Mouse (Mus musculus) bone marrow macrophage, adult 2 months (primary cell): ENCODE results near the gene Palld. TPM values are rescaled to one million over a fixed set of nuclear protein-coding genes. Genes with fewer than 3 reads are reported as not detected.

ENCODE experiments used
- H3K27ac ChIP-seq: 2 replicates; pipeline ENCODE4 v1.5.1; 2012; ENCODE audit warnings: low read depth, low read length; ENCODE audit not compliant: insufficient read depth
- H3K4me1 ChIP-seq: 2 replicates; pipeline ENCODE4 v1.6.1; 2012; ENCODE audit warnings: low read length; ENCODE audit not compliant: control insufficient read depth, insufficient read depth
- H3K4me3 ChIP-seq: 2 replicates; pipeline ENCODE4 v1.5.1; 2012; ENCODE audit warnings: mild to moderate bottlenecking, low read length, moderate library complexity; ENCODE audit not compliant: insufficient read depth
- CTCF ChIP-seq: IDR thresholded peaks from 2 replicates; pipeline ENCODE4 v1.5.1; 2012; ENCODE audit warnings: low read depth, mild to moderate bottlenecking, low read length, moderate library complexity
- POLR2A ChIP-seq: IDR thresholded peaks from 2 replicates; pipeline ENCODE4 v1.6.1; 2012; ENCODE audit warnings: mild to moderate bottlenecking, low read depth, low read length, borderline replicate concordance
- polyA plus RNA-seq: library from polyadenylated mRNA; stranded (reverse); fragments of >200 nt; gene quantifications from 2 replicates; pipeline ENCODE4 v1.2.4, GENCODE M21; 2012; ENCODE audit not compliant: missing spikeins, insufficient read depth, insufficient read length

Gene Palld
- polyA plus RNA-seq, 1 experiment = 6.4 TPM

DNA sequence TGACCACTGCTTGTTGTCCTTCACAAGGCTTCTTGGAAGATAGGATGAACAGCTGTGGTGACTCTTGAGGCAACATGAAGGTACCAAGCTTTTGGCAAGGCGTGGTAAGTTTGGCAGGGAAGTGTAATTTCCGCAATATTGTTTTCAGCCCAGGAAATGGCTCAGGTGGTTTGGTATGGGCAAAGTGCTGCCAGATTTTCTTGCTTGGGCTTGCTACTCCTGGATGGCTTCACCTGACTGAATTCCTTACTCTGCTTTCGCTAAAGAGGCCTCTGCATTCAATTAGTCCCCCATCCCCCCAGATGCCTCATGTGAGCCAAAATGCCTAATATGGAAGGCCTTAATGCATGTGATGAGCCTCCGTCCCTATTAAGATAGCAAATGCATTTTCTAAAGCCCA lies 322.7 kb downstream of the Palld start:
- TF ChIP-seq CTCF = no peak
- no peak for TF ChIP-seq POLR2A
- Histone ChIP-seq H3K4me1 (peaks cover 21% of the 10 kb centered on the region), H3K27ac (no peak overlapping the region), H3K4me3 (no peak overlapping the region)

DNA sequence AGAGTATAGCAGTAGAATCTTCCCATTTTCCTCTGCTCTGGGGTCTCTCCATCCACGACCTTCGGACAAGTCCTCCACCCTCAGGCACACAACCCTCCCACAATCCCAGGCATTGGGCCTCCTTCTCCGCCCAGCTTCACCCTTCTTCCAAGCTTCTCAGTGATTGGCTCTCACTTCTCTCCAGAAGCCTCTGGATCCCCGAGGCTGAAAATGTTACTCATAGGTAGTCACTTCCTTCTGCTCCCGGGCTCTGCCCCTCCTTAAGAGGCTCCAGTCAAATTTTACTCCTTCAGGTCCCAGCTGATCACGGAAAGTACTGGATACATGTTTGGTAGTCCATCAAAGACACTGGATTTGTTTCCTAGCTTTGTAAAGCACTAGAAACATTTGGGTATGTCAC lies 323.7 kb downstream of the Palld start:
- Histone ChIP-seq H3K4me3 (no peak overlapping the region), H3K4me1 (peaks cover 15% of the 10 kb centered on the region), H3K27ac (no peak overlapping the region)
- no peak for TF ChIP-seq CTCF
- no peak for TF ChIP-seq POLR2A

DNA sequence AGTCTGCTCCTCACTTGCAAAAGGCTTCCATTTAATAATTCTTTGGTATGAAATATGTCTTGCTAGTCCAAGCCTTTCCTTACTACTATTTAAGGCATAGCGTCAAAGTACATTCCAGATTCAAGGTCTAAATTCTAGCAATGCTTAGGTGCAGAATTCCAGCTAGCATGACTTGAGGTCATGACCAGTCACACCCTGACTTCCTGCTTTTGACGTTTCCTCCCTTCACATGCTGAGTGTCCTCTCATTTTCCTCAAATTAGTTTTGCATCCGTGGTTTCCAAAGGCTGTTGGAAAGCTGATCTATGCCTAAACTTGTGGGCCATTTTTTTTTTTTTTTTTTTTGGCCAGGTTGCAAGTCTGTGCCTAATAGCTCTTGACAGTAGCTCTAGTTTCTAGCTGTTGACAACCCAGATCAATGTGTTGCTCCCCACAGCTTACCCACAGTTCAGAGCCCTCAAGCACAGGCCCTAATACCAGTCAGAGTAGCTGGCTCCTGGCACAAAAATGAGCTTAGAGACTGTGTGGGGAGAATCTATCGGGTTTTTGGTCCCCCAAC lies 327.3 kb downstream of the Palld start:
- Histone ChIP-seq H3K4me1 (peaks cover 15% of the 10 kb centered on the region), H3K4me3 (no peak overlapping the region), H3K27ac (no peak overlapping the region)
- no peak for TF ChIP-seq POLR2A
- TF ChIP-seq CTCF = no peak

DNA sequence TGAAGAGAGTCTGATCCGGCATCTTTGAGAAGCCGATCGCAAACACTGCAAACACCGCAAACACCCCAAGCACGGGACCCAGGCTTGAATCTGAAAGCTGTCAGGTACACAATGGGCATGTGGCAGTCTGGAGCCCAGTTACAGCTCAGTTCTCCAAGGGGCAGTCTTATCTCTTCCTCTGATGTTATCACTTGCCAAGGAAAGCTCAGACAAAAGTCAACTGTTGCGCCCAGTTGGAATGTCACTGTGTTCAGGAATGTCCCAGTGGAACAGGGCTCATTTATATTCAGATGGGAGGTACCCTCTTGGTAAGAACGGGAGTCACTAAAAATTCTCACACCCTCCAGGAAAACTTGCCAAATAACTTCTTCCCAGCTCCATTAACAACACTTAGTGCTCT lies 328.0 kb downstream of the Palld start:
- no peak for TF ChIP-seq POLR2A
- no peak for TF ChIP-seq CTCF
- peaks cover 15% of the 10 kb centered on the region for H3K4me1 ChIP-seq
- H3K27ac ChIP-seq = no peak overlapping the region
- no peak overlapping the region for H3K4me3 ChIP-seq

DNA sequence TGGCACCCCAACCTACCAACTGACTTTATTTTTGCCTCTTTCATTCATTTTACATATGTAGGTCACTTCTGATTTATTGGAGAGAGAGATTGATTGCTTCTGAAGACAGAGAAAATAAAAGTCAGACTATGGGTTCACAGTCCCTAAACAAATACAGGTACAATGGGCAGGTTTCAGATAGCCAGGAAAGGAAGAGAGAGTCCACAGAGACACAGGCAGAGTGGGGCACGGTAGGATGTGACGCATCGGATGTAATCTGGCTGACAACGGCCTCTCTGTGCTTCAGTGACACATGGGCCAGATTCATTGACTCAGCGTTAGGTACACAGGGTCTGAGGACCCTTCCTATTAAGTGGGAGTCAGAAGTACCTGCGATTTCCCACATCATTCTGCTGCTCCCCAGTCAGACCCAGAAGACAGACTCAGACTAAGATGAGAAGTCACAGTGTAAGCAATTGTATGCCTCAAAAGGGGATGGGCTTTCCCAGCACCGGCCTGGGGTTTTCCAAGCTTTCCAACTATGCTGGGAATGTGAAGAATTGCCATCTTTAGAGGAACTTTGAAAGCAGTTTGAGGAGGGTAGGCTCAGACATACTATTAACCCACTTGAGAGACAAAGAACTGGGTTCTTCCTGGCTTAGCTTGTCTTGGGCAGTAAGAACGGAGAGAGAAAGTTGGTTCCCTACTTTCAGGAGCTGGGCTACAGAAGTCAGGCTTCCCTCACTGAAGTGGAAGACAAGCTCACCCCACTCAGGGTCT lies 329.1 kb downstream of the Palld start:
- Histone ChIP-seq H3K27ac (no peak overlapping the region), H3K4me3 (no peak overlapping the region), H3K4me1 (peaks cover 11% of the 10 kb centered on the region)
- TF ChIP-seq POLR2A (no peak), CTCF (no peak)

DNA sequence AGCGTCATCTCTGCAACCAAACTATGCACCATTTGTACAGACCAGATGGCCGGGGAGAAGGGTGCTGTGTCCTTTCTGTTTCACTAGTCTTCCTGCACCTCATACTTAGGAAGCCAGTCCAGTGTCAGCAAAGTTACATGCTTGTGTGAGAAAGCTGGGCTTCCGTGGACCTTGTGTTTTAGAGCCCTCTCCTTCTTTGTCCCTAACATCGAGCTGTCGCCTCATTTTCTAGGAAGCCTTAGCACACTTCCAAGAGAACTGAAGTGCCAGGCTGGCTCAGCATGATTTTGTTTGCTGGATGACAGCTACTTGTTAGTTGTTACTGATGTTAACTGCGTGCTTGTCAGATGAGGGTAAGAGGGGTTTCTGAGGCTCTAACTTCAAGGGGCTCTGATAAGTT lies 329.8 kb downstream of the Palld start:
- TF ChIP-seq CTCF (no peak), POLR2A (no peak)
- Histone ChIP-seq H3K4me3 (no peak overlapping the region), H3K4me1 (peaks cover 9% of the 10 kb centered on the region), H3K27ac (no peak overlapping the region)

DNA sequence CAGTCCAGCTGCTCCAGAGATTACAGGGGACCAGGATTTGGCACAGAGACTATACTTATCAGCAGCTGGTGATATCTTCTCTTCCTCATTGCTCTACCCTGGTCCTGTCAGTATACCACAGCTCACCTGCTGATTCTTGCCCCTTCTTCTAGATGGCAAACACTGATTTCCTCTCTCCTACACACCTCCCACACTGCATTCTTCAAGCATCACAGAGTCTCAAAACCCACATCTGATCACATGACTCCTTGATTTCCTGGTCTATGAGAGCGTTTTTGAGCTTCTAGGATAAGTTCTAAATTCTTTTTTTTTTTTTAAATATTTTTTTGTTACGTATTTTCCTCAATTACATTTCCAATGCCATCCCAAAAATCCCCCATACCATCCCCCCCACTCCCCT lies 331.9 kb downstream of the Palld start:
- peaks cover 8% of the 10 kb centered on the region for H3K4me1 ChIP-seq
- TF ChIP-seq CTCF = no peak
- TF ChIP-seq POLR2A = no peak
- no peak overlapping the region for H3K27ac ChIP-seq
- H3K4me3 ChIP-seq = no peak overlapping the region

DNA sequence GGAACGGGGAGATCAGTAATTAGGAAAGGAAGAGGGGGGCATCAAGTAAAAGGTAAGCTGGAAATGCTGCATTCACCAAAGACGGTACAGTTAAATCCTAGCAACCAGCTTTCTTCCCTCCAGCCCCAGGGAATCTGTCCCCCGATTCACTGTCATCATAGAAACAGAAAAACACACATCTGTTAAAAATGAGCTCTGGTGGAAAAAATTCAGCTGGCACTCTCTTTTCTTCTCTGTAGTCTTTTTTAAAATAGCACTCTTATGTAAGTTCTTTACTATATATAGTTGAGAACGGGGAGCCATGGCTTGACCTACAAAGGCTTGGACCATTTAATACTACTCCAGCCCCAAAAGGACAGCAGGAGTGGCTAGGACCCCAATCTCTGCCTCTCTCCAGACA lies 332.8 kb downstream of the Palld start:
- TF ChIP-seq CTCF = no peak
- TF ChIP-seq POLR2A = no peak
- Histone ChIP-seq H3K27ac (no peak overlapping the region), H3K4me3 (no peak overlapping the region), H3K4me1 (no peaks in the 10 kb centered on the region)

DNA sequence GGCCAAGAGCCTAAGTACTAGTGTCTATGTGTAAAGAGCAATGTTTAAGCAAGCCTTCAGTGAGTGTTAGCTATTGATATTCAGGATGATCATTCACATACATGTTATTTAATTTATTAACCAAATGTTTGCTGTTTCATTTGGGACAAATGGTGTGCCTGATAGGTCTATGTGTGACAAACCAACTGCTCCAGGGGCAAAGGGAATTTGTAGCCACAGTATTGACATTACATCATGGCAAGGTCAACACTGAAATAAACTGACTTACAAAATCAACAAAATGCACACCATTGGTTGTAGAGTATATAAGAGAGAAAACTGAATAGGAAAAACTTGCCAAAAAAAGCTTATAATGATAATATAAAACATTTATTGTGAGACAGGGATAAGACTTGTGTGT lies 333.3 kb downstream of the Palld start:
- Histone ChIP-seq H3K4me3 (no peak overlapping the region), H3K27ac (no peak overlapping the region), H3K4me1 (no peaks in the 10 kb centered on the region)
- TF ChIP-seq POLR2A = no peak
- no peak for TF ChIP-seq CTCF

DNA sequence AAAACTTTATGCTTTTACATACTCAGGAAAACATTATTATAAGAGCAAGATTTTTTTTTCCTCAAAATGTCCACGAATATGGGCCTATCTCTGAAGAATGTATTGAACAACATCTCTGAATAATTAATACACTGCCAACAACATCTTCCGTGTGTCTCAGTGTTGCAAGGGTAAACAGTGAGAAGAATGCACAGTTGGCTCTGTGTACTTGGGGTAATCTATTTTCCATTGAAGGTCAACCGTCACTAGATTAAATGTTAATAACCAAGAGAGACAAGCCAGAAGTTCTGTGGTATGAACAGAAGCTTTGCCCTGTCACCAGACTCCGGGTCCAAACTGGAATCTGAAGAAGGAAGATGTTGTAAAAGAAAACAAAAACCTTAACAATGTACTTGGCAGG lies 339.1 kb downstream of the Palld start:
- H3K4me3 ChIP-seq = no peak overlapping the region
- peaks cover 6% of the 10 kb centered on the region for H3K4me1 ChIP-seq
- no peak overlapping the region for H3K27ac ChIP-seq
- TF ChIP-seq CTCF (no peak), POLR2A (no peak)

DNA sequence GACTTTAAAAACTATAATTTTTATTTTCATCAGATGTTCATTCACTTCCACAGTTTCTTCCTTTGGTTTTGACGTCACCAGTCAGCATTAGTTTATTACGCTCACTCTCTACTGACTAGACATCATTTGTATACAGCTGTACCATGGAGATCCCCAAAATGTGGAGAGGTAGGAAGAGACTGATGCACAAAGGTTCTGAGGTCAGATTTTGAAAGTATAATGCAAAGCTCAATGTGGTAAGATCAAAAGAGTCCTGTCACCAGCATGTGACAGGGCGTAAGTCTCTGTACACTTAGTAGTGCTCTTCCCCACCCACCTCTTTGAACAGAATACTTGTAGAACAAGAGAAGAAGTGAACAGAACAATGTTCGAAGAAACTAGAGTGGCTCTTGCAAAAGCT lies 339.9 kb downstream of the Palld start:
- TF ChIP-seq CTCF (no peak), POLR2A (no peak)
- Histone ChIP-seq H3K27ac (no peak overlapping the region), H3K4me3 (no peak overlapping the region), H3K4me1 (peaks cover 11% of the 10 kb centered on the region)
